Mouse (Mus musculus) left cerebral cortex, postnatal 10 days (tissue): ENCODE results near the gene Slc36a3. TPM values are rescaled to one million over a fixed set of nuclear protein-coding genes. Genes with fewer than 3 reads are reported as not detected.
A peak's percentile ranks its signal among the peaks of the same experiment; 100 is the strongest.

ENCODE experiments used
- DNase-seq, 2 experiments: peaks; one replicate each; pipeline ENCODE4 v3.0.0; 2021 to 2022; ENCODE audit warnings: low spot score in 2 of 2, mixed read lengths in 1 of 2; ENCODE audit errors: extremely low spot score in 1 of 2
- intact Hi-C: fragments of 180-260 bp; cut with DNase I; formaldehyde crosslinking; loops from one replicate; pipeline ENCODE4 v1.15.1; 2025
- total RNA-seq, 2 experiments: library from RNA; stranded (reverse); gene quantifications; 2 replicates each; pipeline ENCODE4 v1.2.3; 2021

The Slc36a3 gene
- not detected for total RNA-seq

DNA sequence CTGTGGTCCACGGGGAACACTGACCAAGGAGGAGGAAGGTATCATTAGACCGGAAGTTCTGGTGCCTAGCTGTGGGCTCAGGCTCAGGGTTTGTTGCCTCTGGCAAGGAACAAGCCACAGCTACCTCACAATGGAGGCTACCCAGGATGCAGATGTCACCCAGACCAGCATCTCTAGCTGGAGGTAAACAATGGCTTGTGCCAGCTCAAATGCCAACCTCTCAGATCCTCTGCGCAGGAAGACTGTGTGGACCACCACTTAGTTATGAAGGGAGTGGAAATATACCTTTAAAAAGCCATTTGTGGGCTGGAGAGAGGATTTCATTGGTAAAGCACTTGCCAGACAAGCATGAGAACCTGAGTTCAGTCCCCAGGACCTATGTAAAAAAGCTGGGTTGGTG, at the start of gene Slc36a3:
Slc36a3 (minus strand) TSS at position 101 of the 400 bp plus-strand sequence.
- no peak for DNase-seq
- intact Hi-C loops = no loop called here

DNA sequence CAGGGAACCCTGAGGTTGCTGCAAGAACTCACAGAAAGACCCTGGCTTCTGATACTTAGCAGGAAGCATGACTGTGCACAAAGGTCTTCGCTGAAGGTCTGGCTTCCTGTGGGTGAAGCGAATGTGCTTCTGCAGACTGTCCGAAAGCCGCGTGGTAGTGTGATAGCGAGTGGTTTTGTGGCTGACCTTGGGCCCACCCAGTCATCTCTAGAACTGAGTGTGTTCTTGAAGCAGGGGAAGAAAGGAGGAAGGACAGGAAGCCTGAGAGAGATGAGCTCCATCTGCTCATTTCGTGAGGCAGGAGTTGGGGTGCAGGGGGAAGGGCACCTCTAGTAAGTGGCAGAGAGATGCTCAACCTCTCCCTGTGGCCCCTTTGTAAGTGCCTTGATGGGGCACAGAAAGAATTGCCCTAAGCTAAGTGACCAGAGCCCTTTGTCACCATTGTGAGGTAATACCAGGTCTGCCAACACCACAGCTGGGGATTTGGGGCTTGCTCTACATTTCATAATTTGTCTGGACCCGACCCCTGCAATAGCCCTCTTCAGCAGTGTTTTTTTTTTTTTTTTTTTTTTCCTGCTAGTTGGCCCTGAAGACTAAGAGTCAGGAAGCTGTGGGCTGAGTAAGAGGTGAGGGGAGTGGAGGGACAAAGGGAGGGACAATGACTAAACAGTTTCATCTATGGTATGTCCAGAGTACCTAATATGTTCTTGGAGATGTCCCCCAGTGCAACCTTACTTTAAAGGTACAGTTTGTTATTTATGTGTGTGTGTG, 46.4 kb upstream of the Slc36a3 start:
- intact Hi-C loops = no loop called here
- no peak for DNase-seq

DNA sequence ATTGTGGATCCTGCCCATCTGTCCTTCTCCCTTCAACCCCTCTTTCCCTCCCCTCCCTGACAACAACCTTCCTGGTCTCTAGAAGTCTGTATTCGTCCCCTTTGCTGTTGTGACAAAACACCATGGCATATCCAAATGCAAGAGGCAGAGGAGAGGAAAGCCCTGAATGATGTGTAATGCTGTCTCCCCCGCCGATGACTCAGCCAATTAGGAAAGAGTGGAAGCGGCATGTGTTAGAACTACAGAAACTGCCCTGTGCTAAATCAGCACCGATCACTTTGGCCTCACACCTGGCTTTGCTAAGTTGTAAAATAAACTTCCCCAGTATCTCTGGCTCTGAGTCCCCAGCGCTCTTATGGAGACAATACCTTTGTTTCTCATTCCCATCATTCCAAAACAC, 45.6 kb upstream of the Slc36a3 start:
- no peak for DNase-seq
- intact Hi-C loops = no loop called here

DNA sequence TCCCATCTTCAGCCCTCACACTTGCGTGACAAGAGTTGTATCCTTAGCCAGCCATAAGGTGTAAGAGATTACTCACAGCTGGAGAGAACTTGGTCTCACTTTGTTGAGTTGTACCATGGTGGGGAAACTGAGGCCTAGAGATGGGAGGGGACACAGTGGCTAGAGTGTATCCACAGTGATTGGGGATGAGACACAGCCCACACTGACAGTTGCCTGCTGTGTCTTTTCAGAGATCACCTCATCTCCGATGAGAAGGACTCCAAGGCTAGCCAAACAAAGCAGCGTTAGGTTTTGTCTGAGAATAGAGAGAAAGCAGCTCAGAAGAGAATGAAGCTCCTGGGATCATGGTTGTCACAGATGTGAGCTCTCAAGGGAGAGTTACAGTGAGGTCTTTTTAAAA, 38.7 kb upstream of the Slc36a3 start:
- intact Hi-C loops = no loop called here
- no peak for DNase-seq

DNA sequence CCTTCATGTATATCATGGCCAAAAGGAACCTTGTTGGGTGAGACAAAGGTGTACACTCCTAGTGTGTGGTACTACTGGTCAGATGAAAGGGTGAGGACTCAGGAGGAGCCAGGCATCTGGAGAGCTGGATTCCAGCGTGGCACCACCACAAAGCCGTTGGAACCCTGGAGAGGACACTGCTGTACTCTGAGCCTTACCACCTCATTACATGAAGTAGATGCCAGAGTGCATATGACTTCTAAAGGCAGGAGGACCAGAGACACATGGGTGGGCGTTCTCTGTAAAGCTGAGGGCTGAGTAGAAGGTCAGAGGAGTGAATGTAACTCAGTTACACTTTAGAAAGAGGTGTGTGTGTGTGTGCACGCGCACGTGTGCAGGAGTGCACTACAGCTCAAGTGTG, 36.3 kb upstream of the Slc36a3 start:
- intact Hi-C loops = no loop called here
- no peak for DNase-seq

DNA sequence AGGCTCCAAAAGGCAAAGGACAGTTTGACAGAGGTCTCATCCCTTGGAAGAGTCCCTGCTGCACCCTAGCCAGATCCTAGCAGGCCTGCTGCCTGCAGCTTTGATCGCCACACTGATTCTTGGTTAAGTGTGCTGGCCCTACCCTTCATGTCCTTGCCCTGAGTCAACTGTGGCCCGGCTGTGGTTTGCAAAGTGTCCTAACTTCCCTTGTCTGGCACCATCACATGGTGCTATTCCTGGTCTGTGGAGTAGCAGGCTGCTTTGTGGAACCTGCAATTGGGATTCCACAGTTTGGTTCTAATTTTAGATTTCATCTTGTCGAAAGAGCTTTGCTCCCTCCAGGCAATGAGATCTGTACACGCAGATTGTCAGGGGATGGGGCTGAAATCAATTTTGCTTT, 35.8 kb upstream of the Slc36a3 start:
- intact Hi-C loops = no loop called here

DNA sequence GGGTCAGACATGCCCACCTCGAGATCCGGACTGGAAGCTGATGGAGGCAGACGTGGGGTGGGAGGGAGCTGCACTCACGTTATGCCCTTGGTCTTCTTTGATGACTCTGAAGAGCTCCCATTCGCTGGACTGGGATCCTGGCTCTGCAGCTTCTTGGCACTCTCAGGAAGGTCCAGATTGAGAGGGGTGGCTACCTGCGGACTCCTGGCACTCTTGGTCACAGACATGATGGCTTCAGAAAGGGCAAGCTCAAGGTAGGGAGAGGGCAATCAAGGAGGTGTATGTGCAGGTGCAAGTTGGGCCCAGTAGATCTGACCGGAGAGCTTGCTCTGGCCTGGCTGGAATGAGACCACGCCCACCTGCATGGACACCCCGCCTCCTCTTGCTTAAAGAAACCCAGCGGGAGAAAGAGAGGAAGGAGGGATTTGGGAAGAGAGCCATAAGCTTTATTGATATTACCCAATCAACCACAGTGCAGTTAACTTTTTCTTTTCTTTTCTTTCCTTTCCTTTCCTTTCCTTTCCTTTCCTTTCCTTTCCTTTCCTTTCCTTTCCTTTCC, 33.3 kb upstream of the Slc36a3 start, which contains the start of gene Slc36a2:
Slc36a2 (minus strand) TSS at position 345 of the 559 bp plus-strand sequence.
- DNase-seq = no peak
- intact Hi-C loops = no loop called here

More for the DNA sequence above, 35.8 kb upstream of the Slc36a3 start:
- DNase-seq = no peak

DNA sequence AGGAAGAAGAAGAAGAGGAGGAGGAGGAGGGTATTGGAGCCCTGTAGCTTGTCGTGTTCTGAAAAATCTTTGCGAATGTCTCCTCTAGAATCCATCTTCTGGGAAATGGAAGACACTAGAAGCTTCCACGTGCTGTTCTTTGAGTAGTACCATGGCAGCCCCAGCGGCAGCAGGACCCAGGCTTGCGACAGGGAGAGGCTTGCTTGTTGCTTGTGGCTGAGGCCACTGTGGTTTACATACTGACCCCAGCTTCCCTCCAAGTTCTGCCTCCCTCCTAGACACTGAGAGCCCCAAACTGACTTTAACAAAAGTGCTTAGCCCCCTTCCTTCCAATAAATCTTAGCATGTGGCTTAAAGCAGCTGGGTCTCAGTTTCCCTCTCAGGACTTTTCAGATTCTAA, 32.7 kb upstream of the Slc36a3 start:
- DNase-seq = no peak
- intact Hi-C loops = no loop called here

DNA sequence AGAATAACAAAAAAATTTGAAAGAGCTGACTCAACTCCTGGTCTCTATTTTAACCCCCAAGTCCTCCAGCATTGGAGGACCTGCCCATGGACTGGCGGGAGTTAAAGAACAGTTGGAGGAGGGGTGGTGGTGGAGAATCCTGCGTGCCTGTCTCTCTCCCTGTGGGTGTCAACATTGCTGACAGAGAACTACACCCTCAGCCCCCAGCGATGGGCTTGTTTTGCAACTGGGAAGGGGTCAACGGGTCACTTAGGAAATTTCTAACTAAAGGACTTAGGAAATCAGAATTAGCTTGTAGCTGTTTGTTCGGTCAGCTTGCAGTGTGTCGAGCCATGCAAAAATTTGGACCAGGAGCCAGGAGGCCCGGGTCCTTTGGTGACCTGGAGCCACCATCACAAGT, 31.6 kb upstream of the Slc36a3 start:
- no peak for DNase-seq
- intact Hi-C loops = no loop called here

DNA sequence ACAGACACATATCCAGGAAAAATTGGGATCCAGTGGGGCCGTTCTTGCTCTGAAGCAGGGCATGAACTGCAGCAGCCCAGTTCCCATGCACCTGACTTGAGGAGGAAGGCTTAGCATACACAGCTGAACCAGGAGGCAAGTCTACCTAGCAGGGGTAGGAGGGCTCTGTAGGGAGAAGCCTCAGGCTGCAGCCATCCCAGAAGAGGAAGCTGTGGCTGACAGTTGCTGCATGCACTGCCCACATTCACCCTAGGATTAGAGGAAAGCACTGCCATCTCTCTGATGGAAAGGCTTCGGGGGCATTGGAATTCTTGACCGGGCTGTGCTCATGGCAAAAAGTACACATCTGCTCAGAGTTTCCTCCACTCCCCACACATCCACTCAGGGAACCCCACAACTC, 28.3 kb upstream of the Slc36a3 start:
- intact Hi-C loops = no loop called here
- no peak for DNase-seq

DNA sequence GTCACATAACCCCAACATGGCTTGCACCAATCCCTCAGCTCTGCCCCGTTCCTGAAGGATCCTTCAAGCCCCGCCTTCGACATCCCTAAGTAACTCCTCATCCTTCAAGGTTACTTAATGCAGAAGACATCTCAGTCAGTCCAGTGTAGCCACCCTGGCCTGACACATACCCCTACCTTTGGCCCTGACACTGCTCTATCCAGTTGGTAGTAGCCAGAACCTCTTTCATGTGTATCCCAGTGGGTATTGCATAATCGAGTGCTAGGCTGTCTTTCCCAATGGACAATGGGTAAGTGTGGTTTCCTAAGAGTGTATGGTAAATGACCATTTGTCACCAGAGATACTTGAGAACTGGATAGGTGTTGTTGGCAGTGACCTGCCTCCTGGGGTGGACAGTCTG, 27.3 kb upstream of the Slc36a3 start:
- DNase-seq = no peak
- intact Hi-C loops = no loop called here

DNA sequence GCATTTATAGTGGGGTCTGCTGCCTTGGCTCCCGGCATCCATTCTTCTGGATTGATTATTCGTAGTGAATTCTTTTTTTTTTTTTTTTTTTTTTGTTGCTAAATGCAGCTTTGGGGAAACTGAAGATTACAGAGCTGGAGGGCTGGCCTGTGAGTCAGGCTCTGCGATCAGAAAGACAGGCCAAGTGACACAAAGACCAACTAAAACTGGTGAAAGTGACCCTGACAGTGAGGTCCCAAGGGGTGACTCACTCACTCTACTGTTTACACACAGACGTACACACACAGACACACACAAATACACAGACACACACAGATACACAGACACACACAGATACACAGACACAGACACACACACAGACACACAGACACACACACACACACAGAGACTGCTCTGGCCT, 19.0 kb upstream of the Slc36a3 start:
- DNase-seq = no peak

DNA sequence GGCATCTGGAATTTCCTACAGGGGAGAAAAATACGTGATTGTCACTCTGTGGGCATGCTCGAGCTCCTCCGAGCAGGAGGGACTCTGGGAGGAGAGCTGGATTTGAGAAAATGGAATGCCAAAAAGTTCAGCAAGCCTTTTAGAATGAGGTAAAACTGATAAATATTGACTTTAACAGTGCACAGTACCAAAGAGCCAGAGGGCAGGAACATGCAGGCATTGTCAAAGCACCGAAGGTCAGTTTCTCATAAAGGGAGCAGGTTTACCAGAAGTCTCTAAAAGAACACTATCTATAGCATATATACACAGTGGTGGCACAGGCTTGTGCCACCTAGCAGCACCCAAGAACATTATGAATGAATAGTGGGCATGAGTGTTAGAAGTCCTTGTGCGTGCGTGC, 17.4 kb upstream of the Slc36a3 start:
- intact Hi-C loops = no loop called here
- no peak for DNase-seq

More for the DNA sequence above, 19.0 kb upstream of the Slc36a3 start:
- intact Hi-C loops = no loop called here

DNA sequence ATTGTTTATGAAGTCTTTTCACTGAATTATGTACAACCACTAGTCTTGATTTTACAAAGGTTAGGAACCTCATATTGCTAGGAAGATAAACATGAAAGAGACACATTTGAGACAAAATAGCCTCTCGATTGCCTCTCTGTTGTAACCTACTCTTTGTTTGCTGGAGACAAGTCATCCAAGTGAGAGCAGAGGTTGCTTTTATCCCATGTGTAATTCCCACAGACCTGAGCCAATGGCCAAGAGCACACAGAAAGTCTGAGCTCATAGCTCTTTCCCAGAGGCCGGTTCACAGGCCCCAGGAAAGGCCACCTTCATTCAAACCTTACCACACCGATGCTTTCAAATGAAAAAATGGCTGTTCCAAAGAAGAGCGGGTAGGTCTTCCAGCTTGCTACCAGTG, 17.0 kb upstream of the Slc36a3 start:
- intact Hi-C loops = no loop called here

DNA sequence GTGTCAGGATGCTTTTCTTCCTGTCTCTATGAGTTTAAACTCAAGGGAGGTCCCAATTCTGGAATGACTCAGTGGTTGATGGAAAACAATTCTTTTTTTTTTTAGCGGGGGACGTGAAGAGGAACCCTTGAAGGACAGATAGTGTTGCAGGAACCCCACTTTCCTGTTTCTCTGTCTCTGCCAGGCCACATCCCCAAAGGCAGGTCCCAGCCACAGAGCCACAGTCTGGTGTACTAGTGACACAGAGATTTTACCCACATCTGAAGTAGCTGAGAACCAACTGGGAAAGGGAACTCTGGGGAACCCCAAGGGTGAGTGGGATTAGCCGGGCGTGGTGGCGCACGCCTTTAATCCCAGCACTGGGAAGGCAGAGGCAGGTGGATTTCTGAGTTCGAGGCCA, 14.2 kb upstream of the Slc36a3 start:
- intact Hi-C loops = no loop called here
- DNase-seq = no peak

More for the DNA sequence above, 17.0 kb upstream of the Slc36a3 start:
- DNase-seq = no peak

DNA sequence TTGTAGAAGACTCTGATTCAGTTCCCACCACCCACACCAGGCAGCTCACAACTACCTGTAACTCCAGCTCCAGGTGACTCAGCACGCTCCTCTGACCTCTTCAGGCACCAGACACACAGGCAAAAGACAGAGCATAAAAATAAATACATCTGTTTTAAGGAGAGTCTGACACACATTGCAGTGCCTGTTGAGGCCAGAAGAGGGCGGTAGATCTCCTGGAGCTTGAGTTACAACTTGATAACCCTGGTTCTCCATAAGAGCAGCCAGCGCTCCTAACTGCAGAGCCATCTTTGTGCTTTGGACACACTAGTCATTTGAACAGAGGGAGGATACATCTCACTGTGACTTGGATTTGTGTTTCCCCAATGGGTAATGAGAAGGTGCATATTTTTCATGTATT, 13.2 kb upstream of the Slc36a3 start:
- intact Hi-C loops = no loop called here
- DNase-seq = peak in 1 of 2 experiments; percentile 38

DNA sequence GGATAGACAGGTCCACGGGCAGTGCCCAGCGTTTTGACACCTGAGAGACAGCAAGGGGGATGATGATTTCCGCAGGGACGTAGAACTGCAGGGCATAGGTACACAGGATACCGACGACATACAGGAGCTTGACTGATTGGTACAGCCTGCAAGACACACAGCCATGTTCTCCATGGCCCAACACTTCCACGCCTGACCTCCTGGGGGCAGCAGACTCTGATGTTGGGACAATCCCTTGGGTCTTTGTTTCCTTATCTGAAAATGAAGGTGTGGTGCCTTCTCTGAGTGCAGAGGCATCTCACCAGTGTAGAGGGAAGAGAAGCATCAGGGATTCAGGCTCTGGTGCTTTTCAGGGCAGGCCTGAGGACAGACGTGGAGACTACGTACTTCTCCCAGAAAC, 11.2 kb upstream of the Slc36a3 start:
- DNase-seq = peak; percentile 23 to 52
- intact Hi-C loops = no loop called here

DNA sequence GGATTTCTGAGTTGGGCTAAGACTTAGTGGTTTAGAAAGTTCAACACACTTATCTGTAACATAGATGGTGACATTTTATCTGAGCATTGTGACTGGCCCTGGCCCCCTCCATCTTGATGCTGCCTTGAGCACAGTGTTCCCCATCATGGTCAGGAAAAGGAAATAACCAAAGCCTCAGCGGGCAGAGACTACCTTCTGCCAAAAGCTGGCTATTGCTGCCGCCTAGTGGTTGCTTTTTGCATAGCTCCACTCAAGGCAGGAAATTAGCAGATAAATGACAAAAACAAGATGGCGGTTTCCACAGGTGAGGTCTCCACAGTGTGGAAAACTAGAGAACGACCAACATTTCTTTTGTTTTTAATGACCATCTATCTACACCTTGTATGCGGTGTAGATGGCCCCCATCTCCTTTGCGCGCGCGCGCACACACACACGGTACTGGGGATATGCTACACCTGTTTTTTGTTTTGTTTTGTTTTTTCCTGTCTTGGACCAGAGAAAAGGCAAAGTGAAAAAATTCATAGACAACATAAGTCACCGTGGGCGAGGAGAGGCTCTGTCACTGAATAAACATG, 7.4 kb upstream of the Slc36a3 start:
- peak; percentile 74 to 84 for DNase-seq
- intact Hi-C loops = loop anchor here (5.0 kb wide), 1 partner anchor 162 kb away; no protein-coding TSS in a partner anchor

DNA sequence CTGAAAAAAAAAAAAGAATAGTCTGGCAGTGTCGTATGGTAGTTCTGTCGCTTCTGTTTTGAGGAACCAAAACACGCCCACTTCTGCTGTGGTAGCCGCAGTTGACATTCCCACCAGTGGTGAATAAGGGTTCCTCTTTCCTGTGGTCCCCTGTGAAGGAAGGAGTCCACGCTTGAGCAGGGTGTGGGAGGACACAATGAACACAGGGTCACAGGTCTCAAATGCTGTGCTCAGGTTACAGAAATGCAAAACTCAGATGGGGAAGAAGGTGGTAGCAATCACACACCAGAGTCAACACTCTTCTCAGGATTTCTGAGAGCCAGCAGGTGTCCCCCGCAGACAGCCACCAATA, 3.5 kb upstream of the Slc36a3 start:
- no peak for DNase-seq
- intact Hi-C loops = loop anchor here (5.0 kb wide), 1 partner anchor 158 kb away; no protein-coding TSS in a partner anchor

DNA sequence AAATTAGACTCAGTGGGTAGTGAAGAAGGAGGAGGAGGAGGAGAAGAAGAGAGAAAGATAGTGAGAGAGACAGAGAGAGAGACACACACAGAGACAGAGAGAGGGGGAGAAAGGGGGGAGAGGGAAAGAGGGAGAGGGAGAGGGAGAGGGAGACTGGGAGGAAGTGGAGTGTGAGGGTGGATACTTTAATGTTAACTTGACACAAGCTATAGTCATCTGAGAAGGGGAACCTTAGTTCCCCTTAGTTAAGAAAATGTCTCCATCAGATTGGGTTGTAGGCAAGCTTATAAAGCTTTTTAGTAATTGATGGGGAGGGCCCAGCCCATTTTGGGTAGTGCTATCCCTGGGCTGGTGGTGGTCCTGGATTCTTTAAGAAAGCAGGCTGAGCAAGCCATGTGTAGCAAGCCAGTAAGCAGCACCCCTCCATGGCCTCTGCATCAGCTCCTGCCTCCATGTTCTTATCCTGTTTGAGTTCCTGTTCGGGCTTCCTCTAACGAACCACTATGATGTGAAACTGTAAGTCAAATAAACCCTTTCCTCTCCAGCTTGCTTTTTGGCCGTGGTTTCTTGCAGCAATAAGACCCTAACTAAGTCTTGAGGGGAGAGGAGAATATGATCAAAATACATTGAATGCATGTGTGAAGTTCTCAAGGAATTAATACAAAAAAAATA, 3.0 kb upstream of the Slc36a3 start:
- intact Hi-C loops = loop anchor here (5.0 kb wide), 1 partner anchor 157 kb away; no protein-coding TSS in a partner anchor

More for the DNA sequence above, 3.0 kb upstream of the Slc36a3 start:
- no peak for DNase-seq
